Mouse (Mus musculus) ES-Bruce4 (cell line): ENCODE data around the gene Cnot3. TPM values are rescaled to one million over a fixed set of nuclear protein-coding genes. Genes with fewer than 3 reads are reported as not detected.

Experiments
- H3K27ac ChIP-seq: 2 replicates; pipeline ENCODE4 v1.5.1; 2012; ENCODE audit warnings: low read length, inconsistent platforms; ENCODE audit not compliant: insufficient read depth
- H3K27me3 ChIP-seq: 2 replicates; pipeline ENCODE4 v1.6.1; 2012; ENCODE audit warnings: mild to moderate bottlenecking, low read length, inconsistent platforms; ENCODE audit not compliant: control insufficient read depth, poor library complexity, insufficient read depth, severe bottlenecking
- H3K36me3 ChIP-seq: 2 replicates; pipeline ENCODE4 v1.6.1; 2012; ENCODE audit warnings: inconsistent platforms, mild to moderate bottlenecking, low read length, moderate library complexity; ENCODE audit not compliant: control insufficient read depth, poor library complexity, insufficient read depth, severe bottlenecking
- H3K4me1 ChIP-seq: one replicate; pipeline ENCODE4 v1.8.1; 2011; ENCODE audit warnings: low read length; ENCODE audit not compliant: control insufficient read depth, insufficient read depth
- H3K4me3 ChIP-seq: 2 replicates; pipeline ENCODE4 v1.5.1; 2011; ENCODE audit warnings: low read depth, mild to moderate bottlenecking, low read length
- H3K9ac ChIP-seq: 2 replicates; pipeline ENCODE4 v1.6.1; 2012; ENCODE audit warnings: low read depth, mild to moderate bottlenecking, inconsistent platforms; ENCODE audit not compliant: poor library complexity, severe bottlenecking
- H3K9me3 ChIP-seq: replicated peaks from 2 replicates; pipeline ENCODE4 v1.6.1; 2012; ENCODE audit warnings: mild to moderate bottlenecking, low read length, inconsistent platforms; ENCODE audit not compliant: control insufficient read depth, poor library complexity, insufficient read depth, severe bottlenecking
- CTCF ChIP-seq: IDR thresholded peaks from one replicate; pipeline ENCODE4 v1.8.1; 2011; ENCODE audit warnings: low read depth, low read length
- EP300 ChIP-seq: IDR thresholded peaks from 2 replicates; pipeline ENCODE4 v1.6.1; 2011; ENCODE audit warnings: low read depth, low read length; ENCODE audit not compliant: insufficient read depth
- POLR2A ChIP-seq: IDR thresholded peaks from one replicate; pipeline ENCODE4 v1.8.1; 2011; ENCODE audit warnings: low read length; ENCODE audit not compliant: insufficient read depth
- polyA plus RNA-seq: library from polyadenylated mRNA; stranded (reverse); fragments of >200 nt; gene quantifications from 2 replicates; pipeline ENCODE4 v1.2.4, GENCODE M21; 2011; ENCODE audit warnings: low read depth; ENCODE audit not compliant: missing spikeins, insufficient read depth, insufficient read length

Cnot3 gene
- polyA plus RNA-seq, 1 experiment = 141 TPM

DNA sequence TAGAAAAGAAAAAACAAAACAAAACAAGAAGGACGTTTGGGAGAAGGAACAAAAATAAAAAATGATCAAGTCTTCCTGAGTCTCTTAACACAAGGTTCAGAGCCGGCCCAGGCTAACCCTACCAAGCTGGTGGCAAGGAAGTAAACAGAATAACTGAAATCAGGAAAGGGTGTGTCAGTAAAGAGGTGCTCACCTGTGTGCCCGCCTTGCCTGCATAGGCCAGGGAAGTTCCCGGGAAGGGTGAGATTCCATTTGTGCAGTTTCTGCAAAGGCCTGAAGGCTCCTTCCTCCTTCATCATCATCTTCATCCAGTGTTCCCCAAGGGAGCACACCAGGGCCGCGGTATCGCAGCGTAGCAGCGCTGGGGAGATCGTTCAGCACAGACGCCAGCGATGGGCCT is 31.3 kb downstream of the Cnot3 start:
- no peaks in the 10 kb centered on the region for H3K36me3 ChIP-seq
- H3K9ac ChIP-seq = no peak overlapping the region
- H3K27me3 ChIP-seq = no peaks in the 10 kb centered on the region
- H3K4me1 ChIP-seq = no peaks in the 10 kb centered on the region
- TF ChIP-seq POLR2A (no peak), EP300 (no peak), CTCF (no peak)
- no peak overlapping the region for H3K27ac ChIP-seq
- H3K4me3 ChIP-seq = no peak overlapping the region
- H3K9me3 ChIP-seq = no peaks in the 10 kb centered on the region

DNA sequence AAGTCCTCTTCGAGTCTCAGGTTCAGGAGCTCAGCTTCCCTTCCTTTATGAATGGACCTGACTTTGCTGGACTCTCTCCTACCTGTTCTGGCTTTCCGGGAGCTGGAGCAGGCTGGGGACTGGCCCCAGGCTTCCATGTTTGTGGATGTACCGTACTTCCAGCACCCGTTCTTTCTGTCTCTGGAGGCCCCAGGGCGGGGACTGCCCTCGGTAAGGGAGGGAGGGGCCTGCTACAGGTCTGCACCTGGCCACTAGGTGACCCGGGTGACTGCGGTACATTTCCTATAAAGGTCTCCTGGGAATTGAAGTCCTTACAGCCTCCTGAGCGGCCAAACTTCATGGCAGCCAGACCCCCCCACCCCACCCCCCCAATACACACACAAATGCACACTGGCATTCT is 32.3 kb downstream of the Cnot3 start, which contains the start of gene Tmc4:
Gene Tmc4, minus strand, starts transcription at position 212 of the 400 bp plus-strand sequence.
- Histone ChIP-seq H3K9ac (no peak within 1 kb of the TSS), H3K36me3 (0 out of 2 replicates have a peak, but pooled peaks cover under 1% of the 10 kb centered on the region), H3K4me3 (peak within 1 kb of the TSS; percentile 16; the same call in 1 of the 2 replicates), H3K4me1 (no peaks in the 10 kb centered on the region), H3K9me3 (no peaks in the 10 kb centered on the region), H3K27ac (no peak within 1 kb of the TSS), H3K27me3 (no peaks in the 10 kb centered on the region)
- TF ChIP-seq EP300 (no peak), CTCF (no peak), POLR2A (no peak)

DNA sequence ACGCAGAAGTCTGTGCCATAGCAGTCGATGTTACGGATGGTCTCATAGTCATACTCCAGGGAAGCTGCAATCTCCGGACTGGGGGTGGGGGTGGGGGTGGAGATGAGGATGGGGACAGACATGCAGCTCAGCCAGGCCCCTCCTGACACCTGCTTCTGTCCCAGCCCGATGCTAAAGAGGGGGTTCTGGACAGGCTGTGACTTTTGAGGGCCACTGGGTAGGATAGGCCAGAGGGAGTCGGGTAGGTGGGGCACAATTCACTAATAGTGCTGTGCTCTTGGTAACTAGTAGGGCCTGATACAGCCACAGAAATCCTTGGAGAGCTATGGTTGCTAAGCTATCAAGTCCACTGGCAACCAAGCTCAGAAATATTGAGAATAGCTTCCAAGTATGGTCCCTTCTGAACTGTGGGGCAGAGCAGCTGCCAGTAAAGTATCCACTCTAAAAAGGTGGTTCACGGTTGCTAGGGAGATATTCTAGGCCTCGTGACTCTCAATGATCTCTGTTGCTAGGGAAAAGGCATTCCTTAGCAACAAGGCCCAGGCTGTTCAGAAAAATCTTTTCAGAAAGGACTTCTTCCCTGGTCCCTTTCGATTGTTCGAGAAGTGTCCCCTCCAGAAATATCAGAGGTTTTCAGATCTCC is 39.0 kb downstream of the Cnot3 start:
- H3K4me3 ChIP-seq = no peak overlapping the region
- no peaks in the 10 kb centered on the region for H3K27me3 ChIP-seq
- H3K9ac ChIP-seq = no peak overlapping the region
- peaks cover 2% of the 10 kb centered on the region for H3K4me1 ChIP-seq
- peaks cover 2% of the 10 kb centered on the region; the same call in 1 of the 2 replicates for H3K36me3 ChIP-seq
- H3K27ac ChIP-seq = no peak overlapping the region
- TF ChIP-seq EP300 (no peak), CTCF (no peak), POLR2A (no peak)
- H3K9me3 ChIP-seq = no peaks in the 10 kb centered on the region

DNA sequence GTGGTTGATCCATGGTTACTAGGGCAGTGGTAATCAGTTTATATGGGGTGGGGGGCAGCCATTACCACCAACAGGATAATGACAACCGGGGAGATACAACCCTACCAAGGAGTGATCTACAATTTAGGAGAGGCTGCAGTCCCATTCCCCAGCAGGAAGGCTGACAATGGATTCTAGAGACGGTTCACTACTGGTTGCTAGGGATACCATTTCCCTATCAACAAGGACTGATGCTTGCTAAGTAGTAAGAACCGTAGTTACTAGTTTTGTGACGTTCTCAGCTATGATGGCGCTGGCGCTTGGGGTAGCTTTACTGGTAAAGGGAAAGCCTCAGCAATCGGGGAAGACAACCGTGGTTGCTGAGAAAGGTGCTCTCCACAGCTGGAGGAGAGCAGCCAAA is 39.6 kb downstream of the Cnot3 start:
- Histone ChIP-seq H3K9ac (no peak overlapping the region), H3K9me3 (no peaks in the 10 kb centered on the region), H3K4me1 (peaks cover 2% of the 10 kb centered on the region), H3K27me3 (no peaks in the 10 kb centered on the region), H3K27ac (no peak overlapping the region), H3K36me3 (peaks cover 2% of the 10 kb centered on the region; the same call in 1 of the 2 replicates), H3K4me3 (no peak overlapping the region)
- TF ChIP-seq EP300 (no peak), CTCF (no peak), POLR2A (no peak)

DNA sequence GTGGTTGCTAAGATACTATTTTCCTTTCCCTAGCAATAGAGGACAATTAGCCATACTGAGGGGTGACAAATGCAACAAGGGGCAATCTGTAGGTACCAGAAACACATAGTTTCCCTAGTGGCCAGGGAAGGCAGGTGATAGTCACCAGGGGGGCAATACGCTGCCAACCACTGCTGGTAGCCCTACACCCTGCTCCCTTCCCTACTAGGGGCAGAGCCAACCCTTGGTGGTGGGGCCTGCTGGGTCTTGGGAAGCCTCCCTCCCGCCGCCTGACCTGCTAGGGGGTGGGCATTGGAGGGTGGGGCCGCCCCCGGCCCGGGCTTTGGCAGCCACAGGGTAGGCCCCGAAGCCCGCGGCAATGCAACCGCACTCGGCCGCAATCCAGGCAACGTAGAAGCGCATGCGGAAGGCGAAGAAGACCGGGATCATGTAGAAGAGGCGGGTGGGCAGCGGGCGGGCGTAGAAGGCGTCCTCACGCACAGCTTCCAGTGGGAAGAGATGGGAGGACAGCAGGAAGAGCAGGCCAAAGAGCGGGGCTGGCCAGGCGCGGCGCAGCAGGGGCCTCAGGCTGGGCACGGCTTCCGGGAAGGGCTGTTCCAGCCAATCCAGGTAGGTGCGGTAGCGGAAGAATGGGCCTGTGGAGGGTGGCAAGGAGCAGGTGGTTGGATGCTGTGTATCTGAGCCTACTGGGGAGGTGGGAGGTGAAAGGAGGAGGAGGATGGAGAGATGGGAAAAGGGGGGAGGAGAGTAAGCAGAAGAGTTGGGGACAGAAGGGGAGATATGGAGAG is 40.5 kb downstream of the Cnot3 start:
- no peak overlapping the region for H3K27ac ChIP-seq
- no peaks in the 10 kb centered on the region for H3K27me3 ChIP-seq
- H3K4me3 ChIP-seq = peak overlapping the region; percentile 74
- peaks cover 2% of the 10 kb centered on the region; the same call in 1 of the 2 replicates for H3K36me3 ChIP-seq
- peaks cover 2% of the 10 kb centered on the region for H3K4me1 ChIP-seq
- H3K9me3 ChIP-seq = no peaks in the 10 kb centered on the region
- no peak for TF ChIP-seq CTCF
- TF ChIP-seq POLR2A = no peak
- no peak for TF ChIP-seq EP300
- peak overlapping the region; percentile 70 for H3K9ac ChIP-seq

DNA sequence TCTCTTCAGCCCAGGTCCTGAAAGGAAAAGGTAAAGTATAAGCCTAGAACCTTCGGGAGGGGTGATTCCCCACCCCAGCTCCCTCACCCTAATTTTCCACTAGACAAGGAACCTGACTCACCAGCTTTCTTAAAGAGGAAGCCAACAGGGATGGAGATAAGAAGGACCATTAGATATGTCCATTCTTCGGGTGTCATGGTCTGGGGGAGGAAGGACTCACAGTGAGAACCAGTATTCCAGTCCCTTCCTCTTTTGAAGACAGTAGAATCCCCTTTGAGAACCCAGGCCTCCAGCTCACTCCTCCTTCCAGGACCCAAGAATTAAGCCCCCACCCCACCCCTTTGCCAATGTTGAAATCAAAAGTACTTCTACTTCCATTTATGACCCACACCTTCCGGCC is 46.9 kb downstream of the Cnot3 start:
- no peak for TF ChIP-seq CTCF
- no peak for TF ChIP-seq EP300
- TF ChIP-seq POLR2A = no peak
- H3K9me3 ChIP-seq = no peaks in the 10 kb centered on the region
- H3K4me1 ChIP-seq = no peaks in the 10 kb centered on the region
- peaks cover 4% of the 10 kb centered on the region for H3K36me3 ChIP-seq
- H3K4me3 ChIP-seq = peak overlapping the region; percentile 76
- no peaks in the 10 kb centered on the region for H3K27me3 ChIP-seq
- H3K27ac ChIP-seq = no peak overlapping the region
- H3K9ac ChIP-seq = peak overlapping the region; percentile 55
